Mouse (Mus musculus) limb, embryonic 11.5 days (tissue): ENCODE data around the gene Kif17. TPM values are rescaled to one million over a fixed set of nuclear protein-coding genes. Genes with fewer than 3 reads are reported as not detected.

Experiments used
- ATAC-seq: fragments of 200-750 bp; cut with Nextera tagmentation; 2 replicates; pipeline ENCODE4 v1.8.0; 2017; ENCODE audit warnings: low read depth; ENCODE audit not compliant: insufficient number of reproducible peaks, low FRiP score, low TSS enrichment
- DNase-seq: peaks from one replicate; pipeline ENCODE4 v3.0.0-alpha.2; 2015; ENCODE audit warnings: low spot score
- H3K27ac ChIP-seq: fragments of 300-500 bp; sonication (generic); replicated peaks from 2 replicates; pipeline ENCODE4 v1.5.1; 2014; ENCODE audit warnings: low read depth, mild to moderate bottlenecking, low read length
- H3K27me3 ChIP-seq: fragments of 300-500 bp; sonication (generic); 2 replicates; pipeline ENCODE4 v1.6.1; 2014; ENCODE audit warnings: mild to moderate bottlenecking, low read length, mixed read lengths; ENCODE audit not compliant: control insufficient read depth, insufficient read depth
- H3K36me3 ChIP-seq: fragments of 300-500 bp; sonication (generic); 2 replicates; pipeline ENCODE4 v1.6.1; 2014; ENCODE audit warnings: mild to moderate bottlenecking, low read length, moderate library complexity, mixed read lengths; ENCODE audit not compliant: control insufficient read depth, insufficient read depth
- H3K4me1 ChIP-seq: fragments of 300-500 bp; sonication (generic); 2 replicates; pipeline ENCODE4 v1.6.1; 2014; ENCODE audit warnings: low read length, mixed read lengths; ENCODE audit not compliant: control insufficient read depth, insufficient read depth
- H3K4me2 ChIP-seq: fragments of 300-500 bp; sonication (generic); 2 replicates; pipeline ENCODE4 v1.6.1; 2014; ENCODE audit warnings: low read depth, mild to moderate bottlenecking, moderate library complexity; ENCODE audit not compliant: severe bottlenecking
- H3K4me3 ChIP-seq: fragments of 300-500 bp; sonication (generic); 2 replicates; pipeline ENCODE4 v1.5.1; 2014; ENCODE audit warnings: low read depth, low read length
- H3K9ac ChIP-seq: fragments of 300-500 bp; sonication (generic); 2 replicates; pipeline ENCODE4 v1.6.1; 2014; ENCODE audit warnings: mild to moderate bottlenecking, low read length
- H3K9me3 ChIP-seq: fragments of 300-500 bp; sonication (generic); 2 replicates; pipeline ENCODE4 v1.6.1; 2016; ENCODE audit warnings: low read length; ENCODE audit not compliant: control insufficient read depth
- WGBS: fragments of 180-500 bp; shearing (Covaris S2); extraction: QIAGEN DNeasy Blood & Tissue Kit; methylation state at CpG from one replicate; pipeline ENCODE4 v1.1.7; 2014; 5-methylcytosine and 5-hydroxymethylcytosine counted together
- polyA plus RNA-seq: library from polyadenylated mRNA; unstranded; fragments of >200 nt; fragmentation: Nextera tagmentation; extraction: Ambion mirVana; gene quantifications from 2 replicates; pipeline ENCODE4 v1.2.1, GENCODE M21; 2014

Kif17 gene
- polyA plus RNA-seq, 1 experiment from 2014 or later = 0.68 TPM

DNA sequence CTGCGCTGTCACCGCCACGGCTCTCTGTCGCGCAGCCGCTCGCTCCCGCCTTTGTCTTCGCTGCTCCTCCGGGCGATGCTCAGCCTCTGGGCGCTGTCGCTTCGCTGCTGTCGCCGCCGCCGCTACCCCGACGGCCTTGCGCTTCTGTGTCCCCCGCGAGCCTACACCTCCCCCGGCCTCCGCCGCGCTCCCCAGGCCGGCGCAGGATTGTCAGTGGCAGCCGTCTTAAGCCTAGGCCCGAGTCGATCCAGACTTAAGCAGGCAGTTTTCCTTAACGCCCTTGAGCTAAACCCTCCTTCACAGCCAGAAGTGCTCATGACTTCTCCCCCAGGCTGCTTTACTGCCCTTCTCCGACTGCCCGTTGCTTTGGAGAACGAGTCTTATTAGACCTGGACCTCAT is 32.8 kb upstream of the Kif17 start:
- peak overlapping the region; percentile 84 for H3K4me2 ChIP-seq
- peaks cover under 1% of the 10 kb centered on the region; the same call in 1 of the 2 replicates for H3K36me3 ChIP-seq
- peak overlapping the region; percentile 57 for H3K27ac ChIP-seq
- H3K9me3 ChIP-seq = no peaks in the 10 kb centered on the region
- peaks cover 7% of the 10 kb centered on the region for H3K4me1 ChIP-seq
- peak overlapping the region; percentile 97 for H3K9ac ChIP-seq
- DNase-seq (no peak), ATAC-seq (peak; percentile 1; the same call in 1 of the 2 replicates)
- H3K27me3 ChIP-seq = no peaks in the 10 kb centered on the region
- H3K4me3 ChIP-seq = peak overlapping the region; percentile 94
- under 1% methylated on average over 36 of the region's 36 CpGs for WGBS

GRCm38 (mm10) chr4:138217951-138218685 is 32.1 kb upstream of the Kif17 start:
- Histone ChIP-seq H3K4me2 (peak overlapping the region; percentile 84), H3K9ac (peak overlapping the region; percentile 97), H3K9me3 (no peaks in the 10 kb centered on the region), H3K27ac (no peak overlapping the region), H3K4me3 (peak overlapping the region; percentile 94), H3K4me1 (peaks cover 7% of the 10 kb centered on the region), H3K36me3 (peaks cover 3% of the 10 kb centered on the region; the same call in 1 of the 2 replicates), H3K27me3 (no peaks in the 10 kb centered on the region)
- ATAC-seq (no peak), DNase-seq (no peak)
- WGBS = 84% methylated on average over 11 of the region's 11 CpGs

DNA sequence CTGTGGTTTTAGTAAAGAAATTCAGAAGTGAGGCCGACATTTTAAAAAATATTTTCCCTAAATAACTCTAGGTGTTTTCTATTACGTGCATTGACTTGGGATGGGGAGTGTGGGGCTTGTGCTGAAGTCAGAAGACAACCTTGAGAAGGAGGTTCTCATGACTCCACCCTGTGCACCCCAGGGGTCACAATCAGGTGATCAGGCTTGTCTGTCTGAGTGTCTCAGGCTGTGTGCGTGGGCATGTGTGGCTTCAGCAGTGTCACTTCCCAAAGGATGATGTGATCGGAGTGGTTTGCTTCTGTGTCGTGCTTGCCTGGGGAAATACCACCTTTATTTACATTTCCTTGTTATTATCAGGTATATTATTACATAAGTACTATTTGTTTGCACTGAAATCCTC is 30.9 kb upstream of the Kif17 start:
- no peak overlapping the region for H3K27ac ChIP-seq
- 92% methylated on average over 5 of the region's 5 CpGs for WGBS
- H3K36me3 ChIP-seq = peaks cover 7% of the 10 kb centered on the region; the same call in 1 of the 2 replicates
- no peaks in the 10 kb centered on the region for H3K9me3 ChIP-seq
- no peak for DNase-seq
- H3K4me2 ChIP-seq = no peak overlapping the region
- H3K4me3 ChIP-seq = no peak overlapping the region
- H3K4me1 ChIP-seq = peaks cover 7% of the 10 kb centered on the region
- no peak for ATAC-seq
- no peaks in the 10 kb centered on the region for H3K27me3 ChIP-seq
- no peak overlapping the region for H3K9ac ChIP-seq

- no peak for DNase-seq
- no peaks in the 10 kb centered on the region for H3K27me3 ChIP-seq
- no peak for ATAC-seq
- no peak overlapping the region for H3K4me3 ChIP-seq
- no peak overlapping the region for H3K9ac ChIP-seq
- no peak overlapping the region for H3K27ac ChIP-seq
- H3K4me2 ChIP-seq = no peak overlapping the region
- H3K9me3 ChIP-seq = no peaks in the 10 kb centered on the region
- 83% methylated on average over 7 of the region's 7 CpGs for WGBS
- peaks cover 7% of the 10 kb centered on the region for H3K4me1 ChIP-seq
- peaks cover 7% of the 10 kb centered on the region; the same call in 1 of the 2 replicates for H3K36me3 ChIP-seq
Measured at GRCm38 (mm10) chr4:138220761-138221160, 29.5 kb upstream of the Kif17 start.

- H3K27me3 ChIP-seq = no peaks in the 10 kb centered on the region
- H3K4me2 ChIP-seq = no peak overlapping the region
- no peak overlapping the region for H3K9ac ChIP-seq
- H3K27ac ChIP-seq = no peak overlapping the region
- no peak overlapping the region for H3K4me3 ChIP-seq
- H3K4me1 ChIP-seq = peaks cover 7% of the 10 kb centered on the region
- DNase-seq (no peak), ATAC-seq (no peak)
- WGBS = 91% methylated on average over 5 of the region's 5 CpGs
- H3K36me3 ChIP-seq = peaks cover 7% of the 10 kb centered on the region; the same call in 1 of the 2 replicates
- no peaks in the 10 kb centered on the region for H3K9me3 ChIP-seq
Measured at GRCm38 (mm10) chr4:138221406-138221805, 28.8 kb upstream of the Kif17 start.

DNA sequence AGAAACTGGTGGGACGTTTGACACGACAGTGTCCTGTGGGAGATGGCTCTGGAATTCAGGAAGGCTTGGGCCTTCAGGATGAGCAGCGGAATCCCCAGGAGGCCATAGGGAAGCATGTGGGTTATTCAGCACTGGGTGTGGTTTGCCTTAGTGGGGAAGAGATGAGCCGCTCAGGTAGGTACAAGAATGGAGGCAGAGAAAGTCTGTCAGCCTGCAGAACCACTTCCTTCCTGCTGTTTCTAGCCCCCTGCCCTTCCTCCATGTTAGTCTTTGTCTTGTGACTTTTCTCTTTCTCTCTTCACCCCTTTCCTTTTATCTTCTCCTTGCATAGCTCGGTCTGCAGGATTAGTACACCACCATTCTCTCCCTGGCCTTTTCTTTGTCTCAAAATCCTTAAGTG is 27.8 kb upstream of the Kif17 start:
- Histone ChIP-seq H3K9me3 (no peaks in the 10 kb centered on the region), H3K4me2 (no peak overlapping the region), H3K27me3 (no peaks in the 10 kb centered on the region), H3K4me1 (peaks cover 7% of the 10 kb centered on the region), H3K4me3 (no peak overlapping the region), H3K27ac (no peak overlapping the region), H3K9ac (no peak overlapping the region), H3K36me3 (peaks cover 8% of the 10 kb centered on the region; the same call in 1 of the 2 replicates)
- no peak for ATAC-seq
- no peak for DNase-seq
- WGBS = 90% methylated on average over 5 of the region's 5 CpGs

DNA sequence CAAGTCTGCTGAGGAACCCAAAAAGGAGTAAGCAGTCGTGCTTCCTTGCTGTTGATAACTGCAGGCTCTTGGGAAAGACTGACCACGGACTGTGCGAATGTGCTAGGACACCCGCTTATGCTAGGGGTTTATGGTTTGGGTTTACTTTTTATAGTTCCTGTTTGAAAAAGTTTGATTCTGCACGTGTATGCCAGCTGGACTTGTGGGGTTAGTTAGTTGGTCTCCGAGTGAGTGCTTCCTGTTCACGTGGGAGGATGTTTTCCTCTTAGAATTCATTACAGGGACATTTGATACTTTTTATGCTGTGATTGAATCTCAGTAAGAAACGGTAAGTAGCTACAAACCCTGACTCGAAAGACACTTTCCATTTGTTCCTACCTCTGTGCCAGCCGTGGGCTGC is 26.6 kb upstream of the Kif17 start:
- H3K4me3 ChIP-seq = no peak overlapping the region
- ATAC-seq (no peak), DNase-seq (no peak)
- H3K27me3 ChIP-seq = no peaks in the 10 kb centered on the region
- no peaks in the 10 kb centered on the region for H3K9me3 ChIP-seq
- no peak overlapping the region for H3K9ac ChIP-seq
- WGBS = 81% methylated on average over 10 of the region's 10 CpGs
- H3K27ac ChIP-seq = no peak overlapping the region
- H3K4me1 ChIP-seq = no peaks in the 10 kb centered on the region
- H3K36me3 ChIP-seq = peaks cover 10% of the 10 kb centered on the region; the same call in 1 of the 2 replicates
- H3K4me2 ChIP-seq = no peak overlapping the region

GRCm38 (mm10) chr4:138246756-138247665 is 3.2 kb upstream of the Kif17 start:
- no peak overlapping the region for H3K4me3 ChIP-seq
- no peak overlapping the region for H3K4me2 ChIP-seq
- peaks cover 27% of the 10 kb centered on the region for H3K36me3 ChIP-seq
- WGBS = 76% methylated on average over 27 of the region's 27 CpGs
- H3K9ac ChIP-seq = no peak overlapping the region
- H3K4me1 ChIP-seq = peaks cover 23% of the 10 kb centered on the region
- no peak for DNase-seq
- H3K9me3 ChIP-seq = no peaks in the 10 kb centered on the region
- no peak for ATAC-seq
- H3K27ac ChIP-seq = no peak overlapping the region
- H3K27me3 ChIP-seq = peaks cover 13% of the 10 kb centered on the region
